Mouse (Mus musculus): Measurements from ENCODE around the gene Slc50a1. TPM values are rescaled to one million over a fixed set of nuclear protein-coding genes. Genes with fewer than 3 reads are reported as not detected.

Gene Slc50a1
- polyA plus RNA-seq, 1 experiment, result 48.7 TPM

GRCm38 (mm10) chr3:89225321-89225815 is 45.0 kb downstream of the Slc50a1 start:
- H3K79me2 ChIP-seq (ENCODE audit: control insufficient read depth, insufficient read depth), result no peaks in the 10 kb centered on the region
- H3K4me2 ChIP-seq (ENCODE audit: low read depth), result no peak overlapping the region
- H3K4me3 ChIP-seq, result no peak overlapping the region
- no peaks in the 10 kb centered on the region for H3K27me3 ChIP-seq (ENCODE audit: control insufficient read depth, insufficient read depth, insufficient read length)
- no peaks in the 10 kb centered on the region for H3K36me3 ChIP-seq (ENCODE audit: control insufficient read depth, insufficient read depth)
- no peak for TF ChIP-seq MYOG (IDR thresholded peaks at IDR 0.05; ENCODE audit: control insufficient read depth in 1 of 3, insufficient read depth in 1 of 3, insufficient read length in 2 of 3, low read depth in 2 of 3)
- no peak for TF ChIP-seq MAX (IDR thresholded peaks at IDR 0.05; ENCODE audit: low read depth)
- no peak for TF ChIP-seq REST (IDR thresholded peaks at IDR 0.05; ENCODE audit: insufficient read depth, insufficient read length)
- TF ChIP-seq MYOD1 (IDR thresholded peaks at IDR 0.05; ENCODE audit: control insufficient read depth in 1 of 3, insufficient read length in 2 of 3, low read depth in 2 of 3), result no peak
- TF ChIP-seq USF1 (IDR thresholded peaks at IDR 0.05; ENCODE audit: low read depth), result no peak
- no peak for TF ChIP-seq CEBPB (IDR thresholded peaks at IDR 0.05; ENCODE audit: insufficient read depth, poor library complexity, severe bottlenecking)
- no peak for TF ChIP-seq POLR2AphosphoS2 (IDR thresholded peaks at IDR 0.05; ENCODE audit: insufficient read length, low read depth)
- no peak for TF ChIP-seq TCF3 (IDR thresholded peaks at IDR 0.05; ENCODE audit: insufficient read length, low read depth)
- TF ChIP-seq TCF12 (IDR thresholded peaks at IDR 0.05; ENCODE audit: insufficient read depth, poor library complexity, severe bottlenecking), result no peak
- TF ChIP-seq E2F4 (IDR thresholded peaks at IDR 0.05; ENCODE audit: insufficient read depth), result no peak
- no peak for TF ChIP-seq SRF (IDR thresholded peaks at IDR 0.05; ENCODE audit: control insufficient read depth, insufficient read length, low read depth)
- no peak for TF ChIP-seq POLR2A (IDR thresholded peaks at IDR 0.05; ENCODE audit: insufficient read length, low read depth)
- H3ac ChIP-seq (ENCODE audit: control insufficient read depth, insufficient read length), result no peak overlapping the region

DNA sequence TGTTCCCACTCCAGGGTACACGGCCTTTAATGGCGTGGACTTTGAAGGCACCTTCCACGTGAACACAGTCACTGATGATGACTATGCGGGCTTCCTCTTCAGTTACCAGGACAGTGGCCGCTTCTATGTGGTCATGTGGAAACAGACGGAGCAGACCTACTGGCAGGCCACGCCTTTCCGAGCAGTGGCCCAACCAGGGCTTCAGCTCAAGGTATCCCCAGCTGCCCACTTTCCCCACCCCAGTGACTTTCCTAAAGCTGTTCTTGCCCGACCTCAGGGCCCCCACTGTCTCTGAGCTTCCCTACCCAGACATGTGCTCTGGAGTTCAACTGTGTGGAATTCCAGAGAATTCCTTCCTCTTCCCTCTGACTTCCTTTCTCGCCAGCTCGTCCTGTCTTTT is 45.6 kb downstream of the Slc50a1 start:
- H3K36me3 ChIP-seq (ENCODE audit: control insufficient read depth, insufficient read depth), result no peaks in the 10 kb centered on the region
- H3ac ChIP-seq (ENCODE audit: control insufficient read depth, insufficient read length), result no peak overlapping the region
- H3K27me3 ChIP-seq (ENCODE audit: control insufficient read depth, insufficient read depth, insufficient read length), result no peaks in the 10 kb centered on the region
- no peaks in the 10 kb centered on the region for H3K79me2 ChIP-seq (ENCODE audit: control insufficient read depth, insufficient read depth)
- no peak overlapping the region for H3K4me3 ChIP-seq
- H3K4me2 ChIP-seq (ENCODE audit: low read depth), result no peak overlapping the region
- TF ChIP-seq MYOD1 (IDR thresholded peaks at IDR 0.05; ENCODE audit: control insufficient read depth in 1 of 3, insufficient read length in 2 of 3, low read depth in 2 of 3) (no peak), TCF12 (IDR thresholded peaks at IDR 0.05; ENCODE audit: insufficient read depth, poor library complexity, severe bottlenecking) (no peak), POLR2A (IDR thresholded peaks at IDR 0.05; ENCODE audit: insufficient read length, low read depth) (no peak), SRF (IDR thresholded peaks at IDR 0.05; ENCODE audit: control insufficient read depth, insufficient read length, low read depth) (no peak), REST (IDR thresholded peaks at IDR 0.05; ENCODE audit: insufficient read depth, insufficient read length) (no peak), E2F4 (IDR thresholded peaks at IDR 0.05; ENCODE audit: insufficient read depth) (no peak), USF1 (IDR thresholded peaks at IDR 0.05; ENCODE audit: low read depth) (no peak), MYOG (IDR thresholded peaks at IDR 0.05; ENCODE audit: control insufficient read depth in 1 of 3, insufficient read depth in 1 of 3, insufficient read length in 2 of 3, low read depth in 2 of 3) (no peak), POLR2AphosphoS2 (IDR thresholded peaks at IDR 0.05; ENCODE audit: insufficient read length, low read depth) (no peak), TCF3 (IDR thresholded peaks at IDR 0.05; ENCODE audit: insufficient read length, low read depth) (no peak), CEBPB (IDR thresholded peaks at IDR 0.05; ENCODE audit: insufficient read depth, poor library complexity, severe bottlenecking) (no peak), MAX (IDR thresholded peaks at IDR 0.05; ENCODE audit: low read depth) (no peak)

GRCm38 (mm10) chr3:89221167-89221566 is 49.2 kb downstream of the Slc50a1 start:
- Histone ChIP-seq H3ac (ENCODE audit: control insufficient read depth, insufficient read length) (no peak overlapping the region), H3K36me3 (ENCODE audit: control insufficient read depth, insufficient read depth) (no peaks in the 10 kb centered on the region), H3K4me3 (no peak overlapping the region), H3K4me2 (ENCODE audit: low read depth) (no peak overlapping the region), H3K27me3 (ENCODE audit: control insufficient read depth, insufficient read depth, insufficient read length) (no peaks in the 10 kb centered on the region), H3K79me2 (ENCODE audit: control insufficient read depth, insufficient read depth) (no peaks in the 10 kb centered on the region)
- TF ChIP-seq MAX (IDR thresholded peaks at IDR 0.05; ENCODE audit: low read depth), result no peak
- TF ChIP-seq E2F4 (IDR thresholded peaks at IDR 0.05; ENCODE audit: insufficient read depth), result no peak
- no peak for TF ChIP-seq CEBPB (IDR thresholded peaks at IDR 0.05; ENCODE audit: insufficient read depth, poor library complexity, severe bottlenecking)
- no peak for TF ChIP-seq REST (IDR thresholded peaks at IDR 0.05; ENCODE audit: insufficient read depth, insufficient read length)
- TF ChIP-seq POLR2AphosphoS2 (IDR thresholded peaks at IDR 0.05; ENCODE audit: insufficient read length, low read depth), result no peak
- TF ChIP-seq TCF12 (IDR thresholded peaks at IDR 0.05; ENCODE audit: insufficient read depth, poor library complexity, severe bottlenecking), result no peak
- no peak for TF ChIP-seq POLR2A (IDR thresholded peaks at IDR 0.05; ENCODE audit: insufficient read length, low read depth)
- TF ChIP-seq MYOD1 (IDR thresholded peaks at IDR 0.05; ENCODE audit: control insufficient read depth in 1 of 3, insufficient read length in 2 of 3, low read depth in 2 of 3), result no peak
- no peak for TF ChIP-seq TCF3 (IDR thresholded peaks at IDR 0.05; ENCODE audit: insufficient read length, low read depth)
- no peak for TF ChIP-seq MYOG (IDR thresholded peaks at IDR 0.05; ENCODE audit: control insufficient read depth in 1 of 3, insufficient read depth in 1 of 3, insufficient read length in 2 of 3, low read depth in 2 of 3)
- no peak for TF ChIP-seq SRF (IDR thresholded peaks at IDR 0.05; ENCODE audit: control insufficient read depth, insufficient read length, low read depth)
- no peak for TF ChIP-seq USF1 (IDR thresholded peaks at IDR 0.05; ENCODE audit: low read depth)

GRCm38 (mm10) chr3:89219546-89219945 is 50.8 kb downstream of the Slc50a1 start:
- Histone ChIP-seq H3K36me3 (ENCODE audit: control insufficient read depth, insufficient read depth) (no peaks in the 10 kb centered on the region), H3K79me2 (ENCODE audit: control insufficient read depth, insufficient read depth) (no peaks in the 10 kb centered on the region), H3ac (ENCODE audit: control insufficient read depth, insufficient read length) (no peak overlapping the region), H3K4me2 (ENCODE audit: low read depth) (no peak overlapping the region), H3K4me3 (no peak overlapping the region), H3K27me3 (ENCODE audit: control insufficient read depth, insufficient read depth, insufficient read length) (no peaks in the 10 kb centered on the region)
- TF ChIP-seq POLR2AphosphoS2 (IDR thresholded peaks at IDR 0.05; ENCODE audit: insufficient read length, low read depth), result no peak
- TF ChIP-seq SRF (IDR thresholded peaks at IDR 0.05; ENCODE audit: control insufficient read depth, insufficient read length, low read depth), result no peak

DNA sequence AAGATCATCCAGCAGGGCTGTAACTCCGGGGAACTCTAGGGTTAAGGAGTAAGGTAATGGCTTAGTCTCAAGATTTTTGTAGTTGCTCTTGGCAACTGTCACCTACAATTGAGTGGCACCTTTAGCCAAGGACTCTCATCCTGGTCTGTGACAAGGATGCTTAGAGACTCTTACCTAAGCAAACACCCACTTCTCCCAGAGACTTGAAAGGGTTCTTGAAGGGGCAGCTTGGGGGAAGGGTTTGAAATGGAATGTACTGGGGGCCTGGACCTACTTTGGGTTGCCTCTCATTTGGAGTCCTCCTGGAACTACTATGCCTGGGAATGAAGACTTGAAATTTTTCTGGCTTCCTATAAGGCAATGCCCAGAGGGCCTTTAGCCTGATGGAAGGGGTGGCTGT is 52.1 kb downstream of the Slc50a1 start:
- H3K79me2 ChIP-seq (ENCODE audit: control insufficient read depth, insufficient read depth), result peaks cover 2% of the 10 kb centered on the region
- no peaks in the 10 kb centered on the region for H3K27me3 ChIP-seq (ENCODE audit: control insufficient read depth, insufficient read depth, insufficient read length)
- H3K36me3 ChIP-seq (ENCODE audit: control insufficient read depth, insufficient read depth), result no peaks in the 10 kb centered on the region
- H3K4me3 ChIP-seq, result no peak overlapping the region
- TF ChIP-seq TCF12 (IDR thresholded peaks at IDR 0.05; ENCODE audit: insufficient read depth, poor library complexity, severe bottlenecking) (no peak), REST (IDR thresholded peaks at IDR 0.05; ENCODE audit: insufficient read depth, insufficient read length) (no peak), USF1 (IDR thresholded peaks at IDR 0.05; ENCODE audit: low read depth) (no peak), SRF (IDR thresholded peaks at IDR 0.05; ENCODE audit: control insufficient read depth, insufficient read length, low read depth) (no peak), MAX (IDR thresholded peaks at IDR 0.05; ENCODE audit: low read depth) (no peak), TCF3 (IDR thresholded peaks at IDR 0.05; ENCODE audit: insufficient read length, low read depth) (no peak), POLR2A (IDR thresholded peaks at IDR 0.05; ENCODE audit: insufficient read length, low read depth) (no peak), POLR2AphosphoS2 (IDR thresholded peaks at IDR 0.05; ENCODE audit: insufficient read length, low read depth) (no peak)
- no peak overlapping the region for H3ac ChIP-seq (ENCODE audit: control insufficient read depth, insufficient read length)
- no peak overlapping the region for H3K4me2 ChIP-seq (ENCODE audit: low read depth)

Measured in myocyte (in vitro differentiated cells).